Mouse (Mus musculus): ENCODE measurements around the gene Fmo1.

DNA sequence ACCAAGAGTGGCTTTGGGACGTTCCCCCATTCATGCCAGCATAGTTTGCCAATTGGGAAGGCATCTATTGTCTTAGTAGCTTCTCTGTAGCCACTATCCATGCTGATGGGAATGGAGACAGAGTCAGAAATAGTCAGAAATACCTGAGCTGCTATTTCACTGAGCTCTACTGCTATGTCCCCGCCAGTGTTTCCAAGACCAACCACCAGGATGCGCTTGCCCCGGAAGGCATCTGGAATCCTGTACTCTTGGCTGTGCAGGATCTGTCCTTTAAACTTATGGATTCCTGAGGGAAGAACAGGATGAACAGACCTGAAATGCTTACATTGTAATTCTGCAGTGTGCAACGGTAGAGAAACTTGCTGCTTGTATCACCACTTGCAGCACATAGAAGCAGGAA is 61.4 kb downstream of the Fmo1 start:
- TF ChIP-seq GATA1 (IDR thresholded peaks at IDR 0.05; ENCODE audit: borderline replicate concordance, low read length) (no peak), FLI1 (IDR thresholded peaks at IDR 0.05; ENCODE audit: low read length) (no peak)
